Mouse (Mus musculus) spleen, adult 2 months (tissue): ENCODE measurements around the gene Cnot1.

ENCODE experiments used
- CTCF ChIP-seq: fragments of 200-500 bp; IDR thresholded peaks from 2 replicates; pipeline ENCODE4 v1.5.1; 2011; ENCODE audit warnings: mild to moderate bottlenecking, inconsistent platforms; ENCODE audit not compliant: insufficient read depth, insufficient read length, insufficient replicate concordance; ENCODE audit errors: extremely low read depth
- POLR2A ChIP-seq: fragments of 200-500 bp; IDR thresholded peaks from 2 replicates; pipeline ENCODE4 v1.6.1; 2011; ENCODE audit warnings: low read depth, low read length, inconsistent platforms

- TF ChIP-seq CTCF: no peak
- no peak for TF ChIP-seq POLR2A
Measured at GRCm38 (mm10) chr8:95701809-95702208, 105.5 kb downstream of the Cnot1 start.
